Mouse (Mus musculus) ES-Bruce4 (cell line): ENCODE results near the gene 1700013H16Rik.

ENCODE experiments used
- CTCF ChIP-seq: IDR thresholded peaks from one replicate; pipeline ENCODE4 v1.8.1; 2011; ENCODE audit warnings: low read depth, low read length
- EP300 ChIP-seq: IDR thresholded peaks from 2 replicates; pipeline ENCODE4 v1.6.1; 2011; ENCODE audit warnings: low read depth, low read length; ENCODE audit not compliant: insufficient read depth
- POLR2A ChIP-seq: IDR thresholded peaks from one replicate; pipeline ENCODE4 v1.8.1; 2011; ENCODE audit warnings: low read length; ENCODE audit not compliant: insufficient read depth

DNA sequence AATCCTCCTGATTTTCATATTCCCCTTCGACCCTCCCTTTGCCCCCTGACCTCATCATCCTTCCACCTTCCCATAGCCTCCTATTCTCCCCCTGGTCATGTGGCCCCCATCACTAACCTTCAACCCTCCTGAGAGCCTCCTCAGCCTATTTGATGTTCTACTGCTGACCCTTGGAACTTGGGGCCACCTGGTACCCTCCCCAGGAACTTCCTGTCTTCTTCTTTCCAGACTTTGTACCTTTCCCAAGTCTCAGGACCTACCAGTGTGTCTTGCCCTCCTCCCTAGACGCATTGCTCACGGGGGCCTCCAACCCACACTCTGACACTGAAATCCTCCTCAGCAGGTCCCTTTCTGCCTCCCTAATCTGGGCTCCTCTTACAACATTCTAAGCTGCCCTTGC, 55.0 kb downstream of the 1700013H16Rik start:
- TF ChIP-seq CTCF = no peak
- no peak for TF ChIP-seq POLR2A
- no peak for TF ChIP-seq EP300
